Mouse (Mus musculus): ENCODE measurements around the gene Gm10663. TPM values are rescaled to one million over a fixed set of nuclear protein-coding genes. Genes with fewer than 3 reads are reported as not detected.

The Gm10663 gene
- total RNA-seq, 2 experiments from 2014 or later = not detected

DNA sequence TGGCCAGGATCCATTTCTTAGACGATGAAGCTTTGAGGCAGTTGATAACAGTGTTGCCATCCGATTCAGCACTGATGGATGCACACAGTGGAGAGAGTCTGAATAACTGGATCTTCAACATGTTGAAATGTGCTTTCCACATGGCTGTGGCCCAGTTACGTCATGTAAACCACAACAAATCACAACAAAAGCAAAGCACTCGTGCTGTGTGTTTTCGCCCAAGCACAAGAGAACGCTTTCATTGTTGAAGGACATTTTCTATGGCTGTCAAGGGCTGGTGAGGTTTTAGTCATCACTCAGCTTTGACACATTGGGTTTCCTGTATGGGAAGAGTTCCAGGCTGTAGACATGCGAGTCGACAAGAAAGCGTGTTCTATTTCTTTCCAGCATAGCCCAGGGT is 5.9 kb downstream of the Gm10663 start:
- no peak for DNase-seq (ENCODE audit: extremely low spot score in 1 of 2, low spot score in 1 of 2)

DNA sequence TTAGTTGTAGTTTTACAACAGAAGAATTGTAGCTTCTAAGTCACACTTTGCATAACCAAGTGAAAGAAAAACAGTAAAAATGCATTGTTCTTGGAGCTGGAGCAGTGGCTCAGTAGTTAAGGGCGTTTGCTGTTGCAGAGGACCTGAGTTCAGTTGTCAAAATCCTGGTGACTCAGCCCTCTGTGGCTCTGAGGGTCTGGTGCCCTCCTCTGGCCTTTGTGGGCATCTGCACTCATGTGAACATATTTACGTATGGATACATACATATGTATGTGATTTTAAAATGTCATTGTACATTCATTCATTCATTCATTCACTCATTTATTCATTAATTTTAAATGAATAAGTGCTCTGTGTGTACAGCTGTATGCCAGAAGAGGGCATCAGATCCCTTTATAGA is 10.8 kb downstream of the Gm10663 start:
- no peak for DNase-seq (ENCODE audit: extremely low spot score in 1 of 2, low spot score in 1 of 2)

GRCm38 (mm10) chr8:65087711-65088110 is 12.9 kb downstream of the Gm10663 start:
- no peak for DNase-seq (ENCODE audit: extremely low spot score in 1 of 2, low spot score in 1 of 2)

DNA sequence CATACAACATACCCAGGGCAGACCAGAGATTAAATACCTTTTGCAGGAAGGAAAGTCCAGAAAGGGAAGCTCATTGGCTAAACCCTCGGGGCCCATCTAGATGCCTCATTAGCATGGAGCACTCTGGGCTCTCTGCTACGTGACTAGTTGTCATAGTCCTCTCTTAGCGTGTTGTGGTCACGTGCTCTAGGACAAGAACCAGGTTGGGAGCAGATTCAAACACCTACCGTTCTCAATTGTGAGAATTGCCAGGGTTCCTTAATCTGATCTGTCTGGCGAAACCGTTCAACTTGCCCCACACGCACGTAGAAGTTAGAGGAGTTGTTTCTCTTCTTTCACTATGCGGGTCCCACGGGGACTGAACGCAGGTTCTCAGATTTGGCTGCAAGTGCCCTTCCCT is 13.3 kb downstream of the Gm10663 start:
- DNase-seq (ENCODE audit: extremely low spot score in 1 of 2, low spot score in 1 of 2) = no peak

DNA sequence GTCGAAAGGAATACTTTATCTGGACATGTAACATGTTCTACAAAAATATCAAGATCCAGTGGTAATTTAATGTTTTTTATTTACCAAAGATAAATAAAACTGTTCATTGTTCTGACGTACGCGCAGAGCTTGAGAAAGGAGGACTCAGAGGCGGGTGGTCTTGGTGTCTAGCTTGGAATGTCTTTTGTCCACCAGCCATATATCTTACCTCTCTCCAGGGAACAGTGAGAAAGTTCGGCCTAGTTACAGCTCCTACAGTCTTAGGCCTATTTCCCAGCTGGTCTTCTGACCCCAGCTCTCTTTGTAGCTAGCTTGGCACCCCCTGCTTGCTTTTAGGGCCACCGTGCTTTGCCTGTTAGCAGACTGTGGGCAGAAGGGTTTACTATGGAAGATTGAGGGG is 14.9 kb downstream of the Gm10663 start:
- no peak for DNase-seq (ENCODE audit: extremely low spot score in 1 of 2, low spot score in 1 of 2)

GRCm38 (mm10) chr8:65097760-65098415 is 23.1 kb downstream of the Gm10663 start:
- no peak for DNase-seq (ENCODE audit: extremely low spot score in 1 of 2, low spot score in 1 of 2)

- no peak for DNase-seq (ENCODE audit: extremely low spot score in 1 of 2, low spot score in 1 of 2)
Observed at GRCm38 (mm10) chr8:65099735-65100134, 24.9 kb downstream of the Gm10663 start.

DNA sequence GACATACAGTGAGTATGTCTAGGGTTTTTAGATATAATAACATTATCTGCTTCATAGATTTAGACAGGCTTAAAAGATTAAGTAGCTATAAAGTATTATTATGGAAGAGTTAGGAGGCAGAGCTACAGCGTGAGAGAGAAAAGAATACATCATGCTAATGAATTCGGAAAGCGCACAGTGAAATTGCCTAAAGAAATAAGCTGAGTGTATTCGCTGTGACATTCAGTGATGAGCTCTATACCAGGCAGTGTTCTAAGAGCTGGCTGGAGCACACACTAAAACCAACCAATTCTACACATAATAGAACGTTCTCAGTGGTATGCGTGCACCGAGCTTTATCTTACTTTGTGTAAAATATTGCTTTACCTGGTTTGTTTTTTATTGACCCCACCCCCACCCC is 28.8 kb downstream of the Gm10663 start:
- DNase-seq (ENCODE audit: extremely low spot score in 1 of 2, low spot score in 1 of 2) = no peak

DNA sequence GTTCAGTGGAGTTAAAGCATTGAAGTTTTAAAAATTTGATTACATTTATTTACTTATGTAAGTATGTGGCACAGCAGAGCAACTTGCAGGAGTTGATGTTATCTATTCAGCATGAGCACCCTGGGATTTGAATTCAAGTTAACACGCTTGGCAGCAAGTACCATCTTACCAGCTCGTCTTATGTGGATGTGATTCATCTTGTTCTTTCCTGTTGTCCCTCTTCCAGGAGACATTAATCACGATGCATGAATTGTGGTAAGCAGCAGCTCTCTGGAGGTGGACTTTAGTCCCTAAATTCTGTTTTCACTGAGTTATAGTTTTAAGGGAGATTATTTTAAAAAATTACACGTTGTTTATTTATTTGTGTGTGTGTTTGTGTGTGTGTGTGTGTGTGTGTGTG is 29.2 kb downstream of the Gm10663 start:
- no peak for DNase-seq (ENCODE audit: extremely low spot score in 1 of 2, low spot score in 1 of 2)

DNA sequence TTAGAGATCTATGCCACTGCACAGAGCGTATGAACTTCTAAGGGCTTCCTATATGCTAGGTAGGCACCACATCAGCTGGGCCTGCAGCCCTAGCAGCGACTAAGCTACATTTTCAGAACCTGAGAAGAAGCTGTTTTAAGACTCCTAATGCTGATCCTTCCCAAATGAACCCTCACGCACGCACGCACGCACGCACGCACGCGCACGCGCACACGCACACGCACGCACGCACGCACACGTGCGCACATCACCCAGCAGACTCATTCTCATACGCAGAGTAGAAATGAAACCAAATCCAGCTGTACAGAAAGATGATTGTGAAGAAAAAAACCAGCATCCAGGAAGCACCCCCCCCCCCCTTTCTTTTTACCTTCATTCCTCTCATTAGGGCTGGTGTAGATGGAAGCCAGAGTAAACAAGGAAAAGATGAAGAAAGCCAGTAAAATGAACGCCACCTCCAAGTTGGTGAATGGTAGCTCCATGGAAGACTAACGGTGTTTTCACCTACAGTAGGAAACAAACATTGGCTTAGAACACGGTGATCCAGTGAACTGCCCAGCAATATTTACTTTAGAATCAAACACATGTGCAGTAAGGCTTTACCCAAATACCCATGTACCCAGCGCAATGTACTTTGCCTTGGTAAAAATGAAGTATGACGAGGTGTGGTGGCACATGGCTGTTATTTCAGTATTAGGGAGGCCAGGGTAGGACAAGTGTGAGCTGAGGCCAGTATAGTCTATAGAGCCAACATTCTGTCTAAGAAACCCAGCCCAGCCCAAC is 33.3 kb downstream of the Gm10663 start:
- DNase-seq (ENCODE audit: extremely low spot score in 1 of 2, low spot score in 1 of 2) = no peak

- DNase-seq (ENCODE audit: extremely low spot score in 1 of 2, low spot score in 1 of 2) = no peak
Observed at GRCm38 (mm10) chr8:65108936-65109335, 34.1 kb downstream of the Gm10663 start.

DNA sequence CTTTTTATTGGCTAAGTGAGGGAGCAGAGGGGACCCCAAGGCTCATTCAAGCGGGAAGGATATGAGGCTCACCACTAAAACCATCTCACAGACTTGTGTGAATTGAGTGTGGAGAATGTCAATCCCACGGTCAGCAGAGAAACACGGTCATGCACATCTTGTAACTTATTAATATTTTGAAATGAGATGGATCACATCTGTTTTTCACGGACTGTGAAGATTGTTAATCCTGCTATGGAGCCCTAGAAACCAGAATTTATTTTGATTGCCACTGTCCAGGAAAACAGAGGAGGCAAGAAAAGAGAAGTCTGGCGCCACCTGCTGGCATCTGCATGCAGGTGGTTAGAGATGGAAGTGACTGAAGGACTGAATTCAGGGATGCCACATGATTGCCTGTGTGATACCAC is 35.5 kb downstream of the Gm10663 start:
- peak; percentile 67 to 90 for DNase-seq (ENCODE audit: extremely low spot score in 1 of 2, low spot score in 1 of 2)

DNA sequence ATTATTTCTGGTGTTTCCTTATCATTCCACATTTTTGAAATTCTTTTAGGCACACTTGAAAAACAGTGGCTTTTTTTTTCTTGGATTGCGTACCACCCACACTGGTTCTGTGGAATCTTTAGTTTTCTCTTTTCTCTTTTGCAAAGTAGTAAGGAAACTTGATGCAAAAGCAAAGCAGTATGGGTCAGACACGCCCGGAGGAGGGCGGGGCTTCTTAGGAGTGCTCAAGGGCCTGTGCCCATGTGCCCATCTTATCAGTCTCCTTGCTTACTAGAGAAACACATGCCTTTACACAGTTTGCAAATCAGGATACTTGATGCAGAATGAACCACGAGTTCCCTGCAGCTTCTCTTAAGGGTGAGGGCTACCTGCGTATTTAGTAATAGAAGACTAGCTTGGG is 37.3 kb downstream of the Gm10663 start:
- DNase-seq (ENCODE audit: extremely low spot score in 1 of 2, low spot score in 1 of 2) = no peak

GRCm38 (mm10) chr8:65126014-65126413 is 51.2 kb downstream of the Gm10663 start:
- no peak for DNase-seq (ENCODE audit: extremely low spot score in 1 of 2, low spot score in 1 of 2)

DNA sequence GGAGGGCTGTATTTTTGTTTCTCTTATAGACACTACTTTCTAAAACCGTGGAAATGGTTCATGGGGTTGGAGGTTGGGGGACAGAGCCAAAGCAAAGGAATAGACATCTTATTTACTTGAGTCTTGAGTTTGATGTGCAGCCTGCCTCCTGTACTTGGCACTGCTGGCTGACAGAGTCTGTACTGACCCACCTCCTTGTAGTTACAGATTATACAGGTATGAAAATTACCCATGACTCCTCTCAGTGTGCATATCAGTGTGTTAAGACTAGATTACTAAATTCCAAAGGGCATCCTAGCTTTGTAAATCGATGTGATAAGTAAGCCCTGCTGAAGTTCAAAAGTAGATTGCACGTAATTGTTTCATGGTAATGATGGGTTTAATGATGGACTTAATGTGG is 51.6 kb downstream of the Gm10663 start:
- no peak for DNase-seq (ENCODE audit: extremely low spot score in 1 of 2, low spot score in 1 of 2)

Small RNAs within 50 kb of the gene (microRNA-seq; reads per million reads assigned to microRNA genes)
- gene Gm24333 = 0 reads per million in 2 experiments

Other genes with a start within 250 kb of the Gm10663 start
- 100 to 1,000 TPM; 266 to 309 TPM for gene Klhl2, start 225.0 kb upstream of the Gm10663 start, total RNA-seq (2021)
- 10 to 100 TPM; 21.6 to 22.5 TPM for gene Tmem192, start 127.8 kb upstream of the Gm10663 start, total RNA-seq (2021)
- not detected for gene Trim75, start 87.2 kb upstream of the Gm10663 start, total RNA-seq (2021)
- not detected for gene Trim61, start 56.5 kb upstream of the Gm10663 start, total RNA-seq (2021)
- gene Trim60, start 56.4 kb upstream of the Gm10663 start, total RNA-seq (2021) = not detected
- gene Apela, start 37.7 kb upstream of the Gm10663 start, total RNA-seq (2021) = under 1 TPM in 1 of 2 experiments, not detected in 1; 0.66 TPM
- gene BC030870, start 54.5 kb downstream of the Gm10663 start, total RNA-seq (2021) = not detected

Data from layer of hippocampus, postnatal 25 days (tissue).